Mouse (Mus musculus) liver, embryonic 16.5 days (tissue): ENCODE data around the gene Dusp3. TPM values are rescaled to one million over a fixed set of nuclear protein-coding genes. Genes with fewer than 3 reads are reported as not detected.

ENCODE experiments used
- ATAC-seq: fragments of 200-750 bp; cut with Nextera tagmentation; 2 replicates; pipeline ENCODE4 v1.8.0; 2017; ENCODE audit warnings: low read depth, mild to moderate bottlenecking, moderate number of reproducible peaks, moderate library complexity
- H3K27ac ChIP-seq: fragments of 300-500 bp; sonication (generic); 2 replicates; pipeline ENCODE4 v1.5.1; 2014; ENCODE audit warnings: mild to moderate bottlenecking, low read length
- H3K27me3 ChIP-seq: fragments of 300-500 bp; sonication (generic); 2 replicates; pipeline ENCODE4 v1.6.1; 2014; ENCODE audit warnings: low read depth, low read length, mixed read lengths; ENCODE audit not compliant: control insufficient read depth, insufficient read depth
- H3K36me3 ChIP-seq: fragments of 300-500 bp; sonication (generic); 2 replicates; pipeline ENCODE4 v1.6.1; 2014; ENCODE audit warnings: mild to moderate bottlenecking; ENCODE audit not compliant: control insufficient read depth, insufficient read depth
- H3K4me1 ChIP-seq: fragments of 300-500 bp; sonication (generic); 2 replicates; pipeline ENCODE4 v1.6.1; 2014; ENCODE audit warnings: low read depth, low read length, mixed read lengths; ENCODE audit not compliant: control insufficient read depth
- H3K4me2 ChIP-seq: fragments of 300-500 bp; sonication (generic); 2 replicates; pipeline ENCODE4 v1.6.1; 2014; ENCODE audit warnings: low read depth, low read length, mixed read lengths
- H3K4me3 ChIP-seq: fragments of 300-500 bp; sonication (generic); 2 replicates; pipeline ENCODE4 v1.5.1; 2014; ENCODE audit warnings: low read depth, mild to moderate bottlenecking, low read length
- H3K9ac ChIP-seq: fragments of 300-500 bp; sonication (generic); 2 replicates; pipeline ENCODE4 v1.6.1; 2014; ENCODE audit warnings: low read depth, low read length
- H3K9me3 ChIP-seq: fragments of 300-500 bp; sonication (generic); replicated peaks from 2 replicates; pipeline ENCODE4 v1.6.1; 2016; ENCODE audit warnings: low read length; ENCODE audit not compliant: control insufficient read depth
- WGBS: fragments of 180-500 bp; shearing (Covaris S2); extraction: QIAGEN DNeasy Blood & Tissue Kit; methylation state at CpG from one replicate; pipeline ENCODE4 v1.1.7; 2014; ENCODE audit not compliant: insufficient replicate concordance; 5-methylcytosine and 5-hydroxymethylcytosine counted together
- polyA plus RNA-seq: library from polyadenylated mRNA; unstranded; fragments of >200 nt; fragmentation: Nextera tagmentation; extraction: Ambion mirVana; gene quantifications from 2 replicates; pipeline ENCODE4 v1.2.1, GENCODE M21; 2015

The Dusp3 gene
- polyA plus RNA-seq, 1 experiment from 2014 or later, result 8.9 TPM

GRCm38 (mm10) chr11:101976949-101977348, 9.9 kb downstream of the Dusp3 start:
- H3K36me3 ChIP-seq, result no peaks in the 10 kb centered on the region
- H3K4me3 ChIP-seq, result no peak overlapping the region
- no peak for ATAC-seq
- no peak overlapping the region for H3K27ac ChIP-seq
- H3K27me3 ChIP-seq, result no peaks in the 10 kb centered on the region
- no peaks in the 10 kb centered on the region; the same call in 1 of the 2 replicates for H3K4me1 ChIP-seq
- no peaks in the 10 kb centered on the region for H3K9me3 ChIP-seq
- H3K9ac ChIP-seq, result no peak overlapping the region
- H3K4me2 ChIP-seq, result no peak overlapping the region
- 79% methylated on average over 7 of the region's 7 CpGs for WGBS

DNA sequence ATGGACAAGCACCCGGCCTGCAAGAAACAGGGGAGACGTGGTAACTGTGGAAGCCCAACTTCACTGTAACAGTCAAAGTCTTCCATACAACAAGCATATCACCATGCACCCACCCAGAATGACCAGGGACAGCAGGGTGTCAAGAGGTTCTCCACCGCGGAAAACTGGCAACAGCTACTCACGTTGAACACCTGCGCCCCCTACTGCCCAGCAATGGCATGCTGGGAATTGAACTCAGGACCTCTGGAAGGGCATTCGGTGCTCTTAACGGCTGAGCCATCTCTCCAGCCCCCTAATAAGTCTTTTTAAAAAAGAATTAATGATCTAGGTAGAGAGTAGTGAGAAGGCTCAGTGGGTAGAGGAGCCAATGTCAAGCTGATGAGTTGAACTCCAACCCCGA, 11.9 kb downstream of the Dusp3 start:
- Histone ChIP-seq H3K4me3 (no peak overlapping the region), H3K27ac (no peak overlapping the region), H3K9me3 (no peaks in the 10 kb centered on the region), H3K4me2 (no peak overlapping the region), H3K9ac (no peak overlapping the region), H3K36me3 (no peaks in the 10 kb centered on the region), H3K27me3 (no peaks in the 10 kb centered on the region), H3K4me1 (no peaks in the 10 kb centered on the region)
- ATAC-seq, result no peak
- WGBS, result 56% methylated on average over 9 of the region's 9 CpGs

- Histone ChIP-seq H3K9ac (no peak overlapping the region), H3K27me3 (no peaks in the 10 kb centered on the region), H3K36me3 (no peaks in the 10 kb centered on the region), H3K9me3 (no peaks in the 10 kb centered on the region), H3K4me2 (no peak overlapping the region), H3K4me1 (no peaks in the 10 kb centered on the region), H3K4me3 (no peak overlapping the region), H3K27ac (no peak overlapping the region)
- ATAC-seq, result no peak
- 44% methylated on average over 6 of the region's 6 CpGs for WGBS
Measured at GRCm38 (mm10) chr11:101974181-101974580, 12.6 kb downstream of the Dusp3 start.

DNA sequence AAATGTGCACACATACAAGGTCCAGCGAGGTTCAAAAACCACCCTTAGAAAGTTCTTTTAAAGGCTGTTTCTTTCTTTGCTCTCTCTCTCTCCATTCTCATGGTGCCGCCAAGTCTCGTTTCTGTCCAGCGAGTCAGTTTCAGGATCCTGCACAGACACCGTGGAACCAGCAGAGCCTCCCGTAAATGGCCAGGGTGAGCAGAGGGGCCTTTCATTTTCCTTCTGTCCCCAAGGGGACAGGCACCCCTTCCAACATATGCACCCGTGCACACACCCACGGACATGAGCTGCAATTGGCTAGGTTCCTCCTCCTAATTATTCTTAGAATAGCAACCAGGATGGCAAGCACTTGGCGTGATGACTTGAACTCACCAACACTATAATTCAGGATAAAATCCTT, 13.3 kb downstream of the Dusp3 start:
- Histone ChIP-seq H3K4me1 (no peaks in the 10 kb centered on the region), H3K4me3 (no peak overlapping the region), H3K9me3 (no peaks in the 10 kb centered on the region), H3K27ac (no peak overlapping the region), H3K9ac (no peak overlapping the region), H3K36me3 (no peaks in the 10 kb centered on the region), H3K27me3 (peaks cover 2% of the 10 kb centered on the region; the same call in 1 of the 2 replicates), H3K4me2 (no peak overlapping the region)
- no peak for ATAC-seq
- WGBS, result 69% methylated on average over 9 of the region's 9 CpGs

- no peak for ATAC-seq
- Histone ChIP-seq H3K27ac (no peak overlapping the region), H3K4me1 (no peaks in the 10 kb centered on the region), H3K9ac (no peak overlapping the region), H3K4me3 (no peak overlapping the region), H3K27me3 (peaks cover 8% of the 10 kb centered on the region; the same call in 1 of the 2 replicates), H3K36me3 (no peaks in the 10 kb centered on the region), H3K9me3 (no peaks in the 10 kb centered on the region), H3K4me2 (no peak overlapping the region)
- 67% methylated on average over 5 of the region's 5 CpGs for WGBS
Measured at GRCm38 (mm10) chr11:101972651-101973050, 14.2 kb downstream of the Dusp3 start.

- H3K4me1 ChIP-seq, result no peaks in the 10 kb centered on the region
- no peak overlapping the region for H3K9ac ChIP-seq
- ATAC-seq, result no peak
- no peak overlapping the region for H3K27ac ChIP-seq
- 45% methylated on average over 3 of the region's 3 CpGs for WGBS
- no peaks in the 10 kb centered on the region for H3K36me3 ChIP-seq
- H3K4me3 ChIP-seq, result no peak overlapping the region
- no peaks in the 10 kb centered on the region for H3K9me3 ChIP-seq
- no peak overlapping the region for H3K4me2 ChIP-seq
- peaks cover 8% of the 10 kb centered on the region; the same call in 1 of the 2 replicates for H3K27me3 ChIP-seq
Measured at GRCm38 (mm10) chr11:101972097-101972496, 14.7 kb downstream of the Dusp3 start.

GRCm38 (mm10) chr11:101971410-101971809, 15.4 kb downstream of the Dusp3 start:
- Histone ChIP-seq H3K36me3 (no peaks in the 10 kb centered on the region), H3K27ac (no peak overlapping the region), H3K4me1 (no peaks in the 10 kb centered on the region), H3K4me3 (no peak overlapping the region), H3K9me3 (no peaks in the 10 kb centered on the region), H3K4me2 (no peak overlapping the region), H3K27me3 (peaks cover 13% of the 10 kb centered on the region), H3K9ac (no peak overlapping the region)
- 32% methylated on average over 3 of the region's 3 CpGs for whole genome bisulfite sequencing
- no peak for ATAC-seq

DNA sequence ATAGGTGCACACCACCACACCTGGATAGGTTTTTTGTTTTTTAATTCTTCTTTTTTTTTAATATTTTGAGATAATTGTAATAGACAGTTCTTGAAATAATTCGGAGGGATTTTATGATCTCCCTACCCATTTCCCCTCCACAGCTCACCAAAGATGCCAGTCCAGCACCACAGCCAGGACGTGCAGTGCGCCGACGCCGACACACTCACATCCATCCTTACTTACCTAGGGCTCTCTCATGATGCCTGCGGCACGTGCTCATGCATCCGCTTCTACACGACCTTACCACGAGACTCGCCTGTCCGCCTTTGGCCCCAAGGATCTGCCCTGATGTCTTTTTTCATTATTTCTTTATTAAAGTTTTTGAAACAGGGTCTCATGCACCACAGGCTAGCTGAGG, 17.0 kb downstream of the Dusp3 start:
- H3K9me3 ChIP-seq, result no peaks in the 10 kb centered on the region
- H3K36me3 ChIP-seq, result no peaks in the 10 kb centered on the region
- H3K27me3 ChIP-seq, result peaks cover 29% of the 10 kb centered on the region
- no peak overlapping the region for H3K4me3 ChIP-seq
- H3K9ac ChIP-seq, result no peak overlapping the region
- no peaks in the 10 kb centered on the region for H3K4me1 ChIP-seq
- no peak overlapping the region for H3K4me2 ChIP-seq
- 71% methylated on average over 13 of the region's 13 CpGs for WGBS
- no peak for ATAC-seq
- no peak overlapping the region for H3K27ac ChIP-seq

DNA sequence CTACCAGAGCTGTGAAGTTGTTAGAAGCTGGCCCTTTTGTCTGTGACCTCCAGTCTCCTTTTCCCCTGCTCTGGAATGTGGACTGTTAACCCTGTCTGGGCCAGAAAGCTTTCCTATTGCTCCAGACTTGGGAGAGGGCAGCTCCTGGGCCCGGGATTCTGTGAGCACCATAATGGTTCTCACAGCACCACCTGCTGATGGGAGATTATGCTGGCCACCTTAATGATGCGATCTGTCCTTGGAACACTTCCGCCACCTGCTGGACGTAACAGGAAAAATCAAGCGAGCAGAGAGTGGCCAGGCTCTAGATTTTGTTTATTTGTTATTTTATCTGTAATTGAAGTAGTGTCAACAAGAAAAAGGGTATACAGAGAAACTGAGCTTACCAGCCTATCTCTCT, 18.0 kb downstream of the Dusp3 start:
- H3K27me3 ChIP-seq, result peaks cover 39% of the 10 kb centered on the region

More for the DNA sequence above, 18.0 kb downstream of the Dusp3 start:
- Histone ChIP-seq H3K4me2 (no peak overlapping the region), H3K9me3 (no peaks in the 10 kb centered on the region), H3K4me3 (no peak overlapping the region), H3K9ac (no peak overlapping the region), H3K36me3 (no peaks in the 10 kb centered on the region), H3K4me1 (no peaks in the 10 kb centered on the region), H3K27ac (no peak overlapping the region)
- 1% methylated on average over 5 of the region's 5 CpGs for WGBS
- peak; percentile 45; the same call in 1 of the 2 replicates for ATAC-seq
